Mouse (Mus musculus) E14TG2a.4 (cell line): Measurements from ENCODE around the gene Auts2.

Experiments used
- H3K27me3 ChIP-seq: 2 replicates; pipeline ENCODE4 v1.6.1; 2014; ENCODE audit warnings: low read length, control low read depth; ENCODE audit not compliant: insufficient read depth
- H3K36me3 ChIP-seq: 2 replicates; pipeline ENCODE4 v1.6.1; 2014; ENCODE audit warnings: low read length, control low read depth; ENCODE audit not compliant: insufficient read depth
- H3K4me1 ChIP-seq: replicated peaks from 2 replicates; pipeline ENCODE4 v1.6.1; 2014; ENCODE audit warnings: low read depth, low read length, control low read depth
- H3K4me3 ChIP-seq: replicated peaks from 2 replicates; pipeline ENCODE4 v1.5.1; 2014; ENCODE audit warnings: mild to moderate bottlenecking, low read length
- H3K9me3 ChIP-seq: 2 replicates; pipeline ENCODE4 v1.6.1; 2014; ENCODE audit warnings: low read length, control low read depth
- CTCF ChIP-seq: conservative IDR thresholded peaks from 2 replicates; pipeline ENCODE4 v1.5.1; 2014; ENCODE audit warnings: low read length
- NANOG ChIP-seq: IDR thresholded peaks from 2 replicates; pipeline ENCODE4 v1.6.1; 2014; ENCODE audit warnings: borderline replicate concordance, low read length, mixed read lengths
- POU5F1 ChIP-seq: IDR thresholded peaks from 2 replicates; pipeline ENCODE4 v1.6.1; 2014; ENCODE audit warnings: low read length, borderline replicate concordance

Gene Auts2

GRCm38 (mm10) chr5:132318026-132318765, 224.9 kb downstream of the Auts2 start:
- no peak overlapping the region for H3K4me3 ChIP-seq
- no peaks in the 10 kb centered on the region for H3K27me3 ChIP-seq
- H3K36me3 ChIP-seq, result no peaks in the 10 kb centered on the region
- no peaks in the 10 kb centered on the region for H3K4me1 ChIP-seq
- no peaks in the 10 kb centered on the region for H3K9me3 ChIP-seq
- no peak for TF ChIP-seq POU5F1
- TF ChIP-seq NANOG, result no peak
- no peak for TF ChIP-seq CTCF

DNA sequence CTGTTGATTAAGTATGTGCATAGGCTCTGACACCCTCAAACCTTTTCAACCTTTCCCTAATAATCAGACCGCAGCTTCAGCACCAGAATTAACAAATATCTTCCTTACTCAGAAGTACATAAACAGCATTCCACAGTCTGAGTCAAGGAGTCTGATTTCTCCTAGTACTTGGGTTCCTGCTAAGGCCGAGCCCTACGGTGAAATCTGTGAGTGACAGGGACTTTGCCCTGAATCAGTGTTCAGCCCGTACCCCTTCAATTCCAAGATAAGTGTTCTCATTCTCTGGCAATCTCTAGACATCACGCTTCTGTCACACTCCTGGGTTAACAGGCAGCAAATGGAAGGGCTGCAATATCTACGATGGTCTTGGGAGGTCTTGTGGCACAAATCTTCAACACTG, 226.2 kb downstream of the Auts2 start:
- TF ChIP-seq NANOG, result no peak
- TF ChIP-seq POU5F1, result no peak
- no peak for TF ChIP-seq CTCF
- H3K4me1 ChIP-seq, result no peaks in the 10 kb centered on the region
- no peak overlapping the region for H3K4me3 ChIP-seq
- H3K27me3 ChIP-seq, result no peaks in the 10 kb centered on the region
- H3K9me3 ChIP-seq, result no peaks in the 10 kb centered on the region
- no peaks in the 10 kb centered on the region for H3K36me3 ChIP-seq

- no peaks in the 10 kb centered on the region for H3K36me3 ChIP-seq
- no peak overlapping the region for H3K4me3 ChIP-seq
- no peaks in the 10 kb centered on the region for H3K4me1 ChIP-seq
- TF ChIP-seq POU5F1 (no peak), NANOG (no peak), CTCF (no peak)
- no peaks in the 10 kb centered on the region for H3K9me3 ChIP-seq
- no peaks in the 10 kb centered on the region for H3K27me3 ChIP-seq
These were observed 228.8 kb downstream of the Auts2 start for GRCm38 (mm10) chr5:132314300-132314699.

- TF ChIP-seq NANOG (no peak), CTCF (no peak), POU5F1 (no peak)
- no peaks in the 10 kb centered on the region for H3K27me3 ChIP-seq
- H3K36me3 ChIP-seq, result no peaks in the 10 kb centered on the region
- no peak overlapping the region for H3K4me3 ChIP-seq
- no peaks in the 10 kb centered on the region for H3K4me1 ChIP-seq
- H3K9me3 ChIP-seq, result no peaks in the 10 kb centered on the region
These were observed 236.1 kb downstream of the Auts2 start for GRCm38 (mm10) chr5:132307000-132307399.

GRCm38 (mm10) chr5:132305354-132305934, 237.7 kb downstream of the Auts2 start:
- no peaks in the 10 kb centered on the region for H3K27me3 ChIP-seq
- no peaks in the 10 kb centered on the region for H3K4me1 ChIP-seq
- no peaks in the 10 kb centered on the region for H3K36me3 ChIP-seq
- H3K4me3 ChIP-seq, result no peak overlapping the region
- no peaks in the 10 kb centered on the region for H3K9me3 ChIP-seq
- TF ChIP-seq POU5F1, result no peak
- TF ChIP-seq NANOG, result no peak
- TF ChIP-seq CTCF, result no peak

DNA sequence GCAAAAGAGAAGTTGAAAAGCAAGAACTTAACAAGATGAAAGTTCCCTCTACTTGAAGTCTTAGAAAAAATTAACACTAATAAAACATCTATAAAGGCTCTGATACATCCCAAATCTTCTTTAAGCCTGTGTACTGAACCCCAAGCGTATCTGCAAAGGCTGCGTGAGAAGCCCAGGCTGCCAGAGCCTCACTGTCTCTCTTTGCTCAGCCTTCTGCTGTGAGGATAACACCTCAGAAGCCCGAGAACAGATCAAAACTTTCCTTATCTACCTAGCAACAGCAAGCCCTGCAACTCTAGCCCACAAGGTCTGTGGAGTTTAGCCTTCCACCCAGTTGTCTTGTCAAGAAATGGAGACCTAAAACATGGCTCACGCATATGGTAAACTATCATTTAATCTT, 240.4 kb downstream of the Auts2 start:
- 0 out of 2 replicates have a peak, but pooled peaks cover 3% of the 10 kb centered on the region for H3K4me1 ChIP-seq
- TF ChIP-seq POU5F1 (no peak), CTCF (no peak), NANOG (no peak)

DNA sequence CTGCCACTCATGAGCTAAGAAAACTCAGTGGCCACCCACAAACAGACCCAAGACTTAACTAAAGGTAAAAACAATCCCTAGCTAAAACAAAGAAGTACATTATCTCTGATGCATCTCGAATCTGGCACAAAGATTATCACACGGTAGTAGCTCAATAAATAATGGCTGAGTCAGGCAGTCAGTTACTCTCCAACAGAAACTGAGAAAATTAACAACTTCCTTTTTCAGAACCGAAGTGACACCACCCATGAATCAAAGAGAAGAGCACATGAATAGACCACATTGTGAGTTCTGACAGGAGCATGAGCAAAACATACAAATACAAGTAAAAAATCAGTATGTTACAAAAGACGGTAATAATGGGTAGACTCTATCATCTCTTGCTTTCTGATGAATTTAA, 242.3 kb downstream of the Auts2 start:
- TF ChIP-seq CTCF (no peak), NANOG (no peak)
- H3K9me3 ChIP-seq, result no peaks in the 10 kb centered on the region
- H3K27me3 ChIP-seq, result no peaks in the 10 kb centered on the region
- H3K36me3 ChIP-seq, result no peaks in the 10 kb centered on the region
- H3K4me1 ChIP-seq, result 0 out of 2 replicates have a peak, but pooled peaks cover 3% of the 10 kb centered on the region
- no peak overlapping the region for H3K4me3 ChIP-seq

More for the DNA sequence above, 240.4 kb downstream of the Auts2 start:
- no peaks in the 10 kb centered on the region for H3K27me3 ChIP-seq
- no peak overlapping the region for H3K4me3 ChIP-seq
- no peaks in the 10 kb centered on the region for H3K9me3 ChIP-seq
- H3K36me3 ChIP-seq, result no peaks in the 10 kb centered on the region

- H3K4me3 ChIP-seq, result no peak overlapping the region
- H3K9me3 ChIP-seq, result no peaks in the 10 kb centered on the region
These were observed 243.4 kb downstream of the Auts2 start for GRCm38 (mm10) chr5:132299716-132300115.

DNA sequence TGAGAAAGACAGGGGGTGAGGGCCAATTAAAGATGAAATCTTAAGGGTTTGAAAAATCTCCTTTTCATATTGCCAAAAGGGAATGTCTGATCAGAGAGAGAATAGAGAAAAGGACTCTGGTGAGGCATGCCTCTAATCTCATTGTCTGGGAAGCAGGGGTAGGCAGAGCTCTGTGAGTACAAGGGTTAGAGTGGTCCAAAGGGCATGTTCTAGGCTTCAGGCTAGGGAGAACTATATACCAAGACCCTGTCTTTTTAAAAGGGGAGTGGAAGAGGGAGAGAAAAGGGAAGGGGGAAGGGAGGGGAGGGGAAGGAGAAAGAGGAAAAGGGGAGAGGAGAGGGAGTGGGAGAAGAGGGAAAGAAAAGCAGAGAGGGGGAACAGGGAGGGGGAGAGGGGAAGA, 244.1 kb downstream of the Auts2 start:
- Histone ChIP-seq H3K4me1 (peaks cover 3% of the 10 kb centered on the region; the same call in 1 of the 2 replicates), H3K36me3 (no peaks in the 10 kb centered on the region), H3K27me3 (no peaks in the 10 kb centered on the region), H3K4me3 (no peak overlapping the region), H3K9me3 (no peaks in the 10 kb centered on the region)
- TF ChIP-seq POU5F1 (no peak), CTCF (no peak), NANOG (no peak)

More at GRCm38 (mm10) chr5:132299716-132300115, 243.4 kb downstream of the Auts2 start:
- Histone ChIP-seq H3K36me3 (no peaks in the 10 kb centered on the region), H3K4me1 (0 out of 2 replicates have a peak, but pooled peaks cover 3% of the 10 kb centered on the region), H3K27me3 (no peaks in the 10 kb centered on the region)
- TF ChIP-seq POU5F1 (no peak), NANOG (no peak), CTCF (no peak)
